Mouse (Mus musculus) kidney, adult 2 months (tissue): Measurements from ENCODE around the gene Nudt21. TPM values are rescaled to one million over a fixed set of nuclear protein-coding genes. Genes with fewer than 3 reads are reported as not detected.

Experiments
- DNase-seq: peaks from one replicate; pipeline ENCODE4 v3.0.0; 2021
- H3K27ac ChIP-seq: fragments of 200-500 bp; 2 replicates; pipeline ENCODE4 v1.5.1; 2012; ENCODE audit warnings: low read depth, low read length, control low read depth, inconsistent platforms; ENCODE audit not compliant: insufficient read depth
- H3K27me3 ChIP-seq: fragments of 200-500 bp; replicated peaks from 2 replicates; pipeline ENCODE4 v1.6.1; 2012; ENCODE audit warnings: mild to moderate bottlenecking, moderate library complexity, low read length, inconsistent platforms; ENCODE audit not compliant: control insufficient read depth, insufficient read depth
- H3K36me3 ChIP-seq: fragments of 200-500 bp; 2 replicates; pipeline ENCODE4 v1.6.1; 2012; ENCODE audit warnings: mild to moderate bottlenecking, moderate library complexity, low read length, inconsistent platforms; ENCODE audit not compliant: control insufficient read depth, insufficient read depth
- H3K4me1 ChIP-seq: fragments of 200-500 bp; 2 replicates; pipeline ENCODE4 v1.6.1; 2011; ENCODE audit warnings: low read length; ENCODE audit not compliant: control insufficient read depth, insufficient read depth
- H3K4me3 ChIP-seq: fragments of 200-500 bp; 2 replicates; pipeline ENCODE4 v1.5.1; 2011; ENCODE audit warnings: mild to moderate bottlenecking, low read depth, low read length, control low read depth; ENCODE audit not compliant: insufficient read depth
- CTCF ChIP-seq: fragments of 200-500 bp; conservative IDR thresholded peaks from 2 replicates; pipeline ENCODE4 v1.5.1; 2011; ENCODE audit warnings: low read depth, mild to moderate bottlenecking, control low read depth, low read length, moderate library complexity, mixed read lengths; ENCODE audit not compliant: insufficient read depth, insufficient read length
- POLR2A ChIP-seq: fragments of 200-500 bp; IDR thresholded peaks from one replicate; pipeline ENCODE4 v1.6.1; 2011; ENCODE audit warnings: low read depth, low read length, control low read depth
- WGBS: fragments of 180-500 bp; shearing (Covaris S2); methylation state at CpG from one replicate; pipeline ENCODE4 v1.1.7; 2018; 5-methylcytosine and 5-hydroxymethylcytosine counted together
- polyA plus RNA-seq: library from polyadenylated mRNA; depleted of rRNA; stranded (reverse); fragments of >200 nt; gene quantifications from 2 replicates; pipeline ENCODE4 v1.2.3, GENCODE M21; 2012; rRNA removed

The Nudt21 gene
- polyA plus RNA-seq: 19.6 and 22.1 TPM in 2 replicates

- WGBS: under 1% methylated on average over 40 of the region's 41 CpGs
- Histone ChIP-seq H3K36me3 (no peaks in the 10 kb centered on the region), H3K4me1 (peaks cover 5% of the 10 kb centered on the region; the same call in 1 of the 2 replicates), H3K27ac (0 out of 2 replicates have a peak within 1 kb of the TSS, but pooled peaks have one; percentile 55), H3K4me3 (peak within 1 kb of the TSS; percentile 98), H3K27me3 (no peaks in the 10 kb centered on the region)
- DNase-seq: peak; percentile 98
- TF ChIP-seq CTCF (no peak), POLR2A (no peak)
Measured at GRCm38 (mm10) chr8:94036944-94037524, at the start of gene Nudt21, which contains the start of gene Ogfod1. Nudt21 (minus strand) TSS chr8:94037031. Ogfod1 (plus strand) TSS chr8:94037198.

DNA sequence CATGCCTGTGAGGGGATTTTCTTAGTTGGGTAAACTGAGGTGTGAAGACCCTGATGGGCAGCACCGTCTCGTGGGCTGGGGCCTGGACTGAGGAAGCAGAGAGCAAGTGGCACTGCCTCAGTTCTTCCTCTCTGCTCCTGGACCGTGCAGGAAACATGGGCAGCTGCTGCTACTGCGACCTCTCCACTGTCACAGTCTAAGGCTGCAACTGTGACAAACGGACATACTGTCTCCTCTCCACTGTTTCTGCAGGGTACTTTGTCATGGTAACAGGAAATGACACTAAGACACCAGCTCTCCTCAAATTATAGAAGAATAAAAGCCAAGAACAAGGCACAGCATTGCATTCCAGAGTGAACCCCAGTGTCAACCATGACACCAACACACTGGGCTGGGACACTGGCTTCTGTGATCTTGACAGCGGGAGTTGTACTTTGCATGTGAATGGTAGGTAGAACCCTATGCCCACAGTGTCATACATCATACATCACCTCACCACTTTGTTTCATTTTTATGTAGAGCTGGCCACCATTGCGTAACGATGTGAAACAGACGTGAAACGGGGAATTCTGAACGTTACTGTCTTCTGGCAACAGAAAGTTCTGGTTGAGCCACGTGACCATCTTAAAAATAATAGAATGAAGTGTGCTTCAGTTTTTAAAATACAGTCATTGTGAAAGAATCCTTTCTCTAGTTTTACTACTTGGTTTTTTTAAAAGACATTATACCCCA, 39.8 kb upstream of the Nudt21 start:
- 80% methylated on average over 12 of the region's 12 CpGs for WGBS
- no peak for DNase-seq
- Histone ChIP-seq H3K36me3 (no peaks in the 10 kb centered on the region), H3K27ac (no peak overlapping the region), H3K4me1 (no peaks in the 10 kb centered on the region), H3K4me3 (no peak overlapping the region), H3K27me3 (no peaks in the 10 kb centered on the region)
- no peak for TF ChIP-seq CTCF
- no peak for TF ChIP-seq POLR2A

DNA sequence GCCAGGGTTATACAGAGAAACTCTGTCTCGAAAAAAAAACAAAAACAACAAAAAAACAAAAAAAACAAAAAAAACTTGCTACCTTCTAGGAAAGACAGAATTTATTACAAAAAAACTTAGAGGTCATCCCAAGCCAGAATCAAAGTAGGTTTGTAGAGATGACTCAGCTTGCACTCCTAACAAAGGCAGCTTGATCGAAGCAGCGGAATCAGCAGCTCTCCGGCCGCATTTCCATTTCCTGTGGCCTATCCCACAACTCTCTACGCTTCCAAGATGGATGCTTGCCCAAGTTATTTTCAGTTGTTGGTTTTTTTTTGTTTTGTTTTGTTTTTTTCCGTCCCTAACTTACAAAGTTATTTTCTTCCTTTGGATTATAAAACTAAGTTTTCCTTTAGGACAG, 32.0 kb upstream of the Nudt21 start:
- TF ChIP-seq CTCF: no peak
- no peak for TF ChIP-seq POLR2A
- peaks cover 1% of the 10 kb centered on the region; the same call in 1 of the 2 replicates for H3K36me3 ChIP-seq
- WGBS: 74% methylated on average over 7 of the region's 7 CpGs

DNA sequence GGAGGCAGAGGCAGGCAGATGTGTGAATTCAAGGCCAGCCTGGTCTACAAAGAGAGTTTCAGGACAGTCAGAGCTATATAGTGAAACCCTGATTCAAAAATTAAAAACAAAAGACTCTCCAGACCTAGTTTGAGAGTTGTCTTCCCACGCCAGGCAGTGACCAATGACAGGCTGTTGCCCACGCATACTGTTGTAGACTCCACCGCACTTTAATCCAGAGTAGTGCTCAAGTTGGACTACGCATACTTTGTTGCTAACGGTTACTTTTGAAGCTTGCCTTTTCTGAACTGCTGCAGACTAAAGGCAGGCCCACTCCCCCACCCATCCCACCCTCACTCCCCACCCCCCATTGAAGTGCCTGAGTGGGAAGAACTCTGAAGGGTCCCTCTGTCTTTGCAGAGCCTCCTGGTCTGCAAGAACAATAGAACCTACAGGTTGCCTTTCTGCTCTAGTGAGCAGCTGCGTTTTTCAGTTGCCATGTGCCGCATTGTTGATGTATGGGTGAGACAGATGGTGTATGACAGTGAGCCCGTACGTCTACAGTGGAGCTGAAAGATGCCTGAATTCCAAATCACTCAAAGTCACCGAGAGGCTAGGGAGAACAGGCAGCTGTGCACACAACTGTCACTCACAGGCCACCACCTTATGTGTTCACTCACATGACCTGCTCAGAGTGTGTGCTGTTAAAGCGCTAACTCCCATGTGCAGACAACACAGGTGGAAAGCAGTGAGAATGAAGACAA, 29.5 kb upstream of the Nudt21 start:
- Histone ChIP-seq H3K4me1 (no peaks in the 10 kb centered on the region), H3K4me3 (no peak overlapping the region), H3K27me3 (no peaks in the 10 kb centered on the region), H3K36me3 (peaks cover 3% of the 10 kb centered on the region; the same call in 1 of the 2 replicates), H3K27ac (no peak overlapping the region)
- DNase-seq: no peak
- 80% methylated on average over 11 of the region's 11 CpGs for WGBS
- TF ChIP-seq POLR2A: no peak
- TF ChIP-seq CTCF: no peak

More for the DNA sequence above, 32.0 kb upstream of the Nudt21 start:
- H3K27me3 ChIP-seq: no peaks in the 10 kb centered on the region
- no peak overlapping the region for H3K4me3 ChIP-seq
- peak; percentile 7 for DNase-seq
- H3K27ac ChIP-seq: no peak overlapping the region
- H3K4me1 ChIP-seq: no peaks in the 10 kb centered on the region

- no peak for TF ChIP-seq POLR2A
- TF ChIP-seq CTCF: peak; percentile 59
- H3K4me1 ChIP-seq: no peaks in the 10 kb centered on the region
- peak; percentile 50 for DNase-seq
- H3K4me3 ChIP-seq: no peak overlapping the region
- H3K27me3 ChIP-seq: no peaks in the 10 kb centered on the region
- no peaks in the 10 kb centered on the region; the same call in 1 of the 2 replicates for H3K36me3 ChIP-seq
- no peak overlapping the region for H3K27ac ChIP-seq
- 63% methylated on average over 6 of the region's 6 CpGs for WGBS
Measured at GRCm38 (mm10) chr8:94057157-94057854, 20.5 kb upstream of the Nudt21 start.

- Histone ChIP-seq H3K36me3 (no peaks in the 10 kb centered on the region; the same call in 1 of the 2 replicates), H3K4me1 (no peaks in the 10 kb centered on the region), H3K27ac (no peak overlapping the region), H3K27me3 (no peaks in the 10 kb centered on the region), H3K4me3 (no peak overlapping the region)
- 90% methylated on average over 12 of the region's 12 CpGs for WGBS
- TF ChIP-seq CTCF: no peak
- TF ChIP-seq POLR2A: no peak
- DNase-seq: no peak
Measured at GRCm38 (mm10) chr8:94052696-94053095, 15.9 kb upstream of the Nudt21 start.

- Histone ChIP-seq H3K36me3 (no peaks in the 10 kb centered on the region; the same call in 1 of the 2 replicates), H3K27ac (no peak overlapping the region), H3K4me1 (no peaks in the 10 kb centered on the region), H3K4me3 (no peak overlapping the region), H3K27me3 (no peaks in the 10 kb centered on the region)
- no peak for DNase-seq
- TF ChIP-seq CTCF: no peak
- no peak for TF ChIP-seq POLR2A
- WGBS: 83% methylated on average over 2 of the region's 2 CpGs
Measured at GRCm38 (mm10) chr8:94047845-94048244, 11.0 kb upstream of the Nudt21 start.
